Comparison of ENCODE assay signal across 8 mouse cellular contexts in the genomic region with DNA sequence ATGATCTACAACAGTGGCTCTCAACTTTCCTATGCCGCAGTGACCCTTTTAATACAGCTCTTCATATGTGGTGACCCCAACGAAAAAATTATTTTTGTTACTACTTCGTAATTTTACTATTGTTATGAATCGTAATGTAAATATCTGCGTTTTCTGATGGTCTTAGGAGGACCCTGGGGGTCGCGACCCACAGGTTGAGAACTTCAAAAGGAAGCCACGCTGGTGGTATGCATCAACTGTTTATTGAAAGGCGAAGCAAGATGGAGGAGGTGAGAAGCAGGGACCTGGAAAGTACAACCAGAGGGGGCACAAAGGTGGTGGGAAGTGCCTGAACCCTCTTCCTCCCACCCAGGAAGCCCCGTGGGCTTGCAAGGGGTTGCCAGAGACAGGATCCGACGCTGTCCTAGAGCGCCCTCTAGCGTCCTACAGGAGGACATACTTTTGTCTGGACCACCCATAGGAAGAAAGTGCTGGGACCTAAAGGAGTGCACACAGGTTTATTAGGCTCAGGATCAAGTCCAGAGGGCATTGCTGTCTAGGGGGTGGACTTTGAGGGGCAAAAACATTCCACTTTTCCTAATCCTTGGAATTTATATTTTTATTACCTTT. TPM values are rescaled to one million over a fixed set of nuclear protein-coding genes. Genes with fewer than 3 reads are reported as not detected.
DNase-seq lines count a peak whose midpoint lies in the region; ATAC-seq lines count a peak whose summit lies in the region.

No protein-coding gene starts in this region.

- peak; percentile 41 for DNase-seq in 3134 (ENCODE audit: extremely low read depth, insufficient read length, low spot score)
- peak; percentile 59 to 67 for DNase-seq in CD8-positive naive resting alpha-beta T cell, adult 2 months (ENCODE audit: low read depth in 2 of 2, low spot score in 2 of 2)
- peak; percentile 80 for DNase-seq in forebrain, embryonic 14.5 days (ENCODE audit: low spot score)
- DNase-seq in retina, adult 2 months (ENCODE audit: low read depth, low spot score), result peak; percentile 41
- DNase-seq in layer of hippocampus, adult 9-10 months (ENCODE audit: low spot score), result no peak

- no peak overlapping the region for H3K4me2 ChIP-seq in forebrain, embryonic 14.5 days (ENCODE audit: low read length)
- H3K4me2 ChIP-seq in lung, embryonic 15.5 days, result peak overlapping the region; percentile 28; the same call in 1 of the 2 replicates

- no peaks in the 10 kb centered on the region for H3K9me3 ChIP-seq in forebrain, embryonic 14.5 days (replicated peaks; ENCODE audit: control insufficient read depth, low read length)
- no peaks in the 10 kb centered on the region for H3K9me3 ChIP-seq in lung, embryonic 15.5 days

- H3K4me3 ChIP-seq in forebrain, embryonic 14.5 days (ENCODE audit: low read depth, low read length), result no peak overlapping the region
- H3K4me3 ChIP-seq in lung, embryonic 15.5 days, result no peak overlapping the region

- no peak overlapping the region for H3K9ac ChIP-seq in forebrain, embryonic 14.5 days (ENCODE audit: low read length)
- H3K9ac ChIP-seq in lung, embryonic 15.5 days, result no peak overlapping the region

- H3K36me3 ChIP-seq in forebrain, embryonic 14.5 days (ENCODE audit: control insufficient read depth, insufficient read depth, low read length), result no peaks in the 10 kb centered on the region
- no peaks in the 10 kb centered on the region for H3K36me3 ChIP-seq in lung, embryonic 15.5 days

- H3K27me3 ChIP-seq in forebrain, embryonic 14.5 days (replicated peaks; ENCODE audit: control insufficient read depth, insufficient read depth, low read length), result no peaks in the 10 kb centered on the region
- H3K27me3 ChIP-seq in lung, embryonic 15.5 days, result 0 out of 2 replicates have a peak, but pooled peaks cover 1% of the 10 kb centered on the region

- no peak overlapping the region for H3K27ac ChIP-seq in forebrain, embryonic 14.5 days (ENCODE audit: low read depth, low read length)
- H3K27ac ChIP-seq in lung, embryonic 15.5 days, result no peak overlapping the region

- no peaks in the 10 kb centered on the region for H3K4me1 ChIP-seq in forebrain, embryonic 14.5 days (ENCODE audit: control insufficient read depth, insufficient read depth, low read length)
- H3K4me1 ChIP-seq in lung, embryonic 15.5 days, result peaks cover 4% of the 10 kb centered on the region; the same call in 1 of the 2 replicates

- 29% methylated on average over 14 of the region's 14 CpGs for WGBS in forebrain, embryonic 14.5 days
- WGBS in lung, embryonic 15.5 days, result 21% methylated on average over 14 of the region's 14 CpGs

- ATAC-seq in cerebellum, adult (ENCODE audit: insufficient number of reproducible peaks, low FRiP score, low TSS enrichment), result 0 out of 2 replicates have a peak, but pooled peaks have one; percentile 45
- ATAC-seq in forebrain, embryonic 14.5 days, result peak; percentile 56; the same call in 1 of the 2 replicates
- ATAC-seq in inflammation-experienced regulatory T-cells, adult 6 months, result peak; percentile 39
- peak; percentile 16; the same call in 1 of the 2 replicates for ATAC-seq in lung, embryonic 15.5 days (ENCODE audit: borderline replicate concordance, extremely low read depth, low FRiP score, low TSS enrichment)

RNA-seq across cellular contexts. Expression of a gene that starts 7.8 kb away (rescaled TPM):
- polyA plus RNA-seq in forebrain, embryonic 14.5 days (2014; fragmentation: Nextera tagmentation; extraction: Ambion mirVana), result 18.9 and 21.8 TPM in 2 replicates
- polyA plus RNA-seq in inflammation-experienced regulatory T-cells, adult 6 months (2017; shearing (Covaris generic)), result not detected
- polyA plus RNA-seq in lung, embryonic 15.5 days (2015; fragmentation: Nextera tagmentation; extraction: Ambion mirVana), result 0.14 and 0.36 TPM in 2 replicates

RNA-seq across cellular contexts. Expression of a gene that starts 24.8 kb away (rescaled TPM):
- polyA plus RNA-seq in forebrain, embryonic 14.5 days (2014; fragmentation: Nextera tagmentation; extraction: Ambion mirVana), result 0.24 and 0.79 TPM in 2 replicates
- polyA plus RNA-seq in inflammation-experienced regulatory T-cells, adult 6 months (2017; shearing (Covaris generic)), result 1 to 10 TPM; 1.7 to 3.5 (median 2.1) TPM
- 4.1 and 5.0 TPM in 2 replicates for polyA plus RNA-seq in lung, embryonic 15.5 days (2015; fragmentation: Nextera tagmentation; extraction: Ambion mirVana)

RNA-seq across cellular contexts. Expression of a gene that starts 29.2 kb away (rescaled TPM):
- polyA plus RNA-seq in forebrain, embryonic 14.5 days (2014; fragmentation: Nextera tagmentation; extraction: Ambion mirVana), result 18.2 and 21.8 TPM in 2 replicates
- under 1 TPM in 2 of 3 experiments, not detected in 1; 0.39 to 0.49 TPM for polyA plus RNA-seq in inflammation-experienced regulatory T-cells, adult 6 months (2017; shearing (Covaris generic))
- 10.5 and 11.3 TPM in 2 replicates for polyA plus RNA-seq in lung, embryonic 15.5 days (2015; fragmentation: Nextera tagmentation; extraction: Ambion mirVana)

RNA-seq across cellular contexts. Expression of a gene that starts 36.2 kb away (rescaled TPM):
- 80.7 and 97.1 TPM in 2 replicates for polyA plus RNA-seq in forebrain, embryonic 14.5 days (2014; fragmentation: Nextera tagmentation; extraction: Ambion mirVana)
- polyA plus RNA-seq in inflammation-experienced regulatory T-cells, adult 6 months (2017; shearing (Covaris generic)), result 10 to 100 TPM; 54.0 to 68.9 (median 63.6) TPM
- 89.7 and 94.4 TPM in 2 replicates for polyA plus RNA-seq in lung, embryonic 15.5 days (2015; fragmentation: Nextera tagmentation; extraction: Ambion mirVana)

RNA-seq across cellular contexts. Expression of a gene that starts 46.2 kb away (rescaled TPM):
- polyA plus RNA-seq in forebrain, embryonic 14.5 days (2014; fragmentation: Nextera tagmentation; extraction: Ambion mirVana), result 17.3 and 18.2 TPM in 2 replicates
- polyA plus RNA-seq in inflammation-experienced regulatory T-cells, adult 6 months (2017; shearing (Covaris generic)), result under 1 TPM; 0.34 to 0.95 (median 0.93) TPM
- polyA plus RNA-seq in lung, embryonic 15.5 days (2015; fragmentation: Nextera tagmentation; extraction: Ambion mirVana), result 37.7 and 40.5 TPM in 2 replicates

Comparison
In these comparisons a context has a peak if more than half of its experiments do, and no peak if none do; other contexts are left out.
1. RNA of a gene that starts 7.8 kb away (polyA plus RNA-seq): 18.9 to 21.8 TPM in forebrain, embryonic 14.5 days; 0.14 to 0.36 TPM in lung, embryonic 15.5 days and not detected in inflammation-experienced regulatory T-cells, adult 6 months; every median in the first group is over 10 times any median in the second.
2. Peak in every context shown above with its lines, with median percentiles within 50 percentile points of each other: ATAC-seq.